Mouse (Mus musculus) lung, adult 2 months (tissue): Measurements from ENCODE around the gene Gm5426.

Experiments
- CTCF ChIP-seq: fragments of 200-500 bp; IDR thresholded peaks from 2 replicates; pipeline ENCODE4 v1.5.1; 2011; ENCODE audit warnings: mild to moderate bottlenecking, low read length, control low read depth; ENCODE audit not compliant: insufficient read depth
- POLR2A ChIP-seq: fragments of 200-500 bp; IDR thresholded peaks from 2 replicates; pipeline ENCODE4 v1.6.1; 2011; ENCODE audit warnings: low read depth, mild to moderate bottlenecking, control low read depth, low read length, borderline replicate concordance; ENCODE audit errors: extremely low read depth

DNA sequence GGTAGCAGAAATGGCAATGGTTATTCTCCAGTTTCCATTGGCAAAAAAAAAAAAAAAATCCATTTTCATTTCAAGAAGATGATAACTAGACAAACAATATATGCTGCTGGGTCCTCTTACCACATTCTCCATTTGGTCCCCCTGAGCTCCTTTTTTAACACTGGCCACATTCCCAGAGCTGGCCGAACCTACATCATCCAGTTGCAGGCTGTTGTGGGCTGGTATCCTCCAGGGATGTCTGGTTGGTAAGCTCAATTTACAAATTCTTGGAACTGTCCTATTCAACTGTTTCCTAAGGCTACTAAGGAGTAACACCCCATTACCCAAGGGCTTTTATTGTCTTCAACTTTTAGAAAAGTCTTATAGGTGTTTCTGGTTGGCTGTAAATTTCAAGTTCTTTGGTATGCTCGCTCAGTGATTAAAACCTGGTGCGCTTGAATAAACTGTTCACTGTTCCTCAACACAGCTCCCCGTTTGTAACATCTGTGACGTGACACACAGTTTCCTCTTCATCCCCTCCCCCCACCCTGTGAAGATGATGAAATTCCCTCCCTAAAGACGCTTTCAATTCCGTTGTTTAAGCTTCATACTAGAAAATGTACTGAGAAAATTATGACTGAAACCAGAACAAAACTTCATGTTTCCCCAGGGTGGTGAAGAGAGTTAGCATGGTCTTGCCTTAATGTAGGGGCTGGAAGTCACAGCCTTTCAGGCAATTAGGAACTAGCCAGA is 26.7 kb downstream of the Gm5426 start:
- no peak for TF ChIP-seq CTCF
- no peak for TF ChIP-seq POLR2A
